Mouse (Mus musculus): ENCODE measurements around the gene Pdzk1. TPM values are rescaled to one million over a fixed set of nuclear protein-coding genes. Genes with fewer than 3 reads are reported as not detected.
A peak's percentile ranks its signal among the peaks of the same experiment; 100 is the strongest.

The Pdzk1 gene
- polyA plus RNA-seq, 1 experiment from 2014 or later = 0.21 TPM

- Histone ChIP-seq H3K36me3 (ENCODE audit: control insufficient read depth, insufficient read depth, low read length) (no peaks in the 10 kb centered on the region), H3K9ac (ENCODE audit: low read length) (peak within 1 kb of the TSS; percentile 93), H3K9me3 (ENCODE audit: control insufficient read depth, low read length) (no peaks in the 10 kb centered on the region), H3K4me1 (replicated peaks; ENCODE audit: control insufficient read depth, insufficient read depth) (no peaks in the 10 kb centered on the region), H3K4me3 (ENCODE audit: low read depth, low read length) (peak within 1 kb of the TSS; percentile 94), H3K27me3 (ENCODE audit: control insufficient read depth, insufficient read depth, low read length) (no peaks in the 10 kb centered on the region), H3K27ac (replicated peaks) (peak within 1 kb of the TSS; percentile 61), H3K4me2 (replicated peaks; ENCODE audit: low read depth) (peak within 1 kb of the TSS; percentile 98)
- WGBS = under 1% methylated on average over 40 of the region's 40 CpGs
- ATAC-seq (ENCODE audit: low FRiP score, low TSS enrichment) (peak; percentile 97), DNase-seq (ENCODE audit: low spot score) (peak; percentile 96)
- TF ChIP-seq CTCF (IDR thresholded peaks at IDR 0.05; ENCODE audit: low read depth) (no peak), EP300 (optimal IDR thresholded peaks at IDR 0.05) (no peak)
These were observed 75.9 kb downstream of the Pdzk1 start, which contains the start of gene Gpr89 for GRCm38 (mm10) chr3:96904851-96905541. Gpr89 (minus strand) TSS chr3:96905346.

- 42% methylated on average over 9 of the region's 9 CpGs for WGBS
These were observed 76.5 kb downstream of the Pdzk1 start for GRCm38 (mm10) chr3:96905592-96905991.

More at GRCm38 (mm10) chr3:96905592-96905991, 76.5 kb downstream of the Pdzk1 start:
- Histone ChIP-seq H3K27ac (replicated peaks) (no peak overlapping the region), H3K4me2 (replicated peaks; ENCODE audit: low read depth) (peak overlapping the region; percentile 98), H3K27me3 (ENCODE audit: control insufficient read depth, insufficient read depth, low read length) (no peaks in the 10 kb centered on the region), H3K36me3 (ENCODE audit: control insufficient read depth, insufficient read depth, low read length) (no peaks in the 10 kb centered on the region), H3K9ac (ENCODE audit: low read length) (peak overlapping the region; percentile 93), H3K4me3 (ENCODE audit: low read depth, low read length) (peak overlapping the region; percentile 94), H3K4me1 (replicated peaks; ENCODE audit: control insufficient read depth, insufficient read depth) (no peaks in the 10 kb centered on the region), H3K9me3 (ENCODE audit: control insufficient read depth, low read length) (no peaks in the 10 kb centered on the region)
- ATAC-seq (ENCODE audit: low FRiP score, low TSS enrichment) (no peak), DNase-seq (ENCODE audit: low spot score) (no peak)
- no peak for TF ChIP-seq CTCF (IDR thresholded peaks at IDR 0.05; ENCODE audit: low read depth)

Other genes with a start within 250 kb of the Pdzk1 start
- 16.1 and 20.1 TPM in 2 replicates for gene Polr3gl, start 235.1 kb upstream of the Pdzk1 start, polyA plus RNA-seq (2015; fragmentation: Nextera tagmentation; extraction: Ambion mirVana)
- 1.3 TPM in 2 replicates for gene Ankrd34a, start 232.6 kb upstream of the Pdzk1 start, polyA plus RNA-seq (2015; fragmentation: Nextera tagmentation; extraction: Ambion mirVana)
- 3.7 and 3.8 TPM in 2 replicates for gene Lix1l, start 228.1 kb upstream of the Pdzk1 start, polyA plus RNA-seq (2015; fragmentation: Nextera tagmentation; extraction: Ambion mirVana)
- 70.9 and 75.5 TPM in 2 replicates for gene Rbm8a, start 199.4 kb upstream of the Pdzk1 start, polyA plus RNA-seq (2015; fragmentation: Nextera tagmentation; extraction: Ambion mirVana)
- gene Pex11b, start 193.9 kb upstream of the Pdzk1 start, polyA plus RNA-seq (2015; fragmentation: Nextera tagmentation; extraction: Ambion mirVana) = 36.6 and 38.2 TPM in 2 replicates
- 0.04 and 0.05 TPM in 2 replicates for gene Gm42957, start 193.8 kb upstream of the Pdzk1 start, polyA plus RNA-seq (2015; fragmentation: Nextera tagmentation; extraction: Ambion mirVana)
- 0.28 and 0.42 TPM in 2 replicates for gene Itga10, start 183.7 kb upstream of the Pdzk1 start, polyA plus RNA-seq (2015; fragmentation: Nextera tagmentation; extraction: Ambion mirVana)
- 5.5 and 6.2 TPM in 2 replicates for gene Ankrd35, start 159.2 kb upstream of the Pdzk1 start, polyA plus RNA-seq (2015; fragmentation: Nextera tagmentation; extraction: Ambion mirVana)
- gene Pias3, start 132.9 kb upstream of the Pdzk1 start, polyA plus RNA-seq (2015; fragmentation: Nextera tagmentation; extraction: Ambion mirVana) = 23.4 and 27.1 TPM in 2 replicates
- 7.5 and 8.2 TPM in 2 replicates for gene Nudt17, start 120.7 kb upstream of the Pdzk1 start, polyA plus RNA-seq (2015; fragmentation: Nextera tagmentation; extraction: Ambion mirVana)
- 19.4 and 20.3 TPM in 2 replicates for gene Polr3c, start 101.7 kb upstream of the Pdzk1 start, polyA plus RNA-seq (2015; fragmentation: Nextera tagmentation; extraction: Ambion mirVana)
- gene Rnf115, start 101.6 kb upstream of the Pdzk1 start, polyA plus RNA-seq (2015; fragmentation: Nextera tagmentation; extraction: Ambion mirVana) = 27.3 and 28.7 TPM in 2 replicates
- gene Cd160, start 67 bp downstream of the Pdzk1 start, polyA plus RNA-seq (2015; fragmentation: Nextera tagmentation; extraction: Ambion mirVana) = 0.13 and 0.15 TPM in 2 replicates
- 3.4 and 4.1 TPM in 2 replicates for gene Gja5, start 75.4 kb downstream of the Pdzk1 start, polyA plus RNA-seq (2015; fragmentation: Nextera tagmentation; extraction: Ambion mirVana)
- gene Gpr89, start 76.1 kb downstream of the Pdzk1 start, polyA plus RNA-seq (2015; fragmentation: Nextera tagmentation; extraction: Ambion mirVana) = 26.8 and 28.5 TPM in 2 replicates
- gene Gja8, start 96.7 kb downstream of the Pdzk1 start, polyA plus RNA-seq (2015; fragmentation: Nextera tagmentation; extraction: Ambion mirVana) = 0.01 TPM in 1 of 2 replicates, not detected in the other